Mouse (Mus musculus): ENCODE measurements around the gene Col23a1. TPM values are rescaled to one million over a fixed set of nuclear protein-coding genes. Genes with fewer than 3 reads are reported as not detected.
A peak's percentile ranks its signal among the peaks of the same experiment; 100 is the strongest.

Col23a1 gene
- polyA plus RNA-seq, 1 experiment from 2014 or later = 17.5 TPM

DNA sequence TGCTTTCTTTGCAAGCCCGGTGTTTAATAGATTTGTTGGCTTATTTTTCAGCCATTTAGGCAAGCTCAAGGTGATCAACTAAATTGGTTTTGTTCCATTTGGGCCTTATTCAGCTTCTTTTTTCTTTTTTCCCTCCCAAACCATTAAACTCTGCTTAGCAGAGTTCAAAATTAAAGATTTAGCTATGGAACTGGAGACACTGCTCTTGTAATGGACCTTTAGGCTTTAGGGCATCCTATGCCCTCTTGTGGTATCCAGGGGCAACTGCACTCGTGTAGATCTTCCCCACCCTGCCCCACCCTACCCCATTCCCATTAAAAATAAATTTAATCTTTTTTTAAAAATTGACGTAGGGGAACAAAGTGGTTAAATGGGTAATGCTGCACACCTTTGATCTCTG lies 24.4 kb upstream of the Col23a1 start:
- peak; percentile 69 for DNase-seq (ENCODE audit: low spot score)
- H3K27ac ChIP-seq (replicated peaks; ENCODE audit: low read depth, low read length) = no peak overlapping the region
- H3K36me3 ChIP-seq (replicated peaks; ENCODE audit: control insufficient read depth, insufficient read depth, low read depth, low read length) = no peaks in the 10 kb centered on the region; the same call in none of the 2 replicates
- no peaks in the 10 kb centered on the region for H3K9me3 ChIP-seq (replicated peaks; ENCODE audit: control insufficient read depth, low read length)
- no peak for ATAC-seq (replicated peaks; ENCODE audit: insufficient number of reproducible peaks, low FRiP score, low TSS enrichment, low read depth)
- no peak overlapping the region for H3K4me3 ChIP-seq (ENCODE audit: low read depth, low read length)
- H3K9ac ChIP-seq (replicated peaks; ENCODE audit: low read length) = no peak overlapping the region
- no peak overlapping the region for H3K4me2 ChIP-seq (ENCODE audit: low read depth, low read length)
- H3K4me1 ChIP-seq (ENCODE audit: control insufficient read depth, insufficient read depth, low read length) = no peaks in the 10 kb centered on the region; the same call in 1 of the 2 replicates
- H3K27me3 ChIP-seq (ENCODE audit: control insufficient read depth, insufficient read depth, low read length) = no peaks in the 10 kb centered on the region
- 52% methylated on average over 3 of the region's 3 CpGs for WGBS

- Histone ChIP-seq H3K36me3 (replicated peaks; ENCODE audit: control insufficient read depth, insufficient read depth, low read depth, low read length) (peaks cover 6% of the 10 kb centered on the region), H3K4me3 (ENCODE audit: low read depth, low read length) (no peak overlapping the region), H3K4me2 (ENCODE audit: low read depth, low read length) (no peak overlapping the region), H3K9ac (replicated peaks; ENCODE audit: low read length) (no peak overlapping the region), H3K9me3 (replicated peaks; ENCODE audit: control insufficient read depth, low read length) (no peaks in the 10 kb centered on the region), H3K4me1 (ENCODE audit: control insufficient read depth, insufficient read depth, low read length) (no peaks in the 10 kb centered on the region), H3K27ac (replicated peaks; ENCODE audit: low read depth, low read length) (no peak overlapping the region), H3K27me3 (ENCODE audit: control insufficient read depth, insufficient read depth, low read length) (no peaks in the 10 kb centered on the region)
- no peak for DNase-seq (ENCODE audit: low spot score)
- ATAC-seq (replicated peaks; ENCODE audit: insufficient number of reproducible peaks, low FRiP score, low TSS enrichment, low read depth) = no peak
- 83% methylated on average over 1 of the region's 1 CpGs for WGBS
Measured at GRCm38 (mm10) chr11:51274418-51274817, 15.3 kb upstream of the Col23a1 start.

DNA sequence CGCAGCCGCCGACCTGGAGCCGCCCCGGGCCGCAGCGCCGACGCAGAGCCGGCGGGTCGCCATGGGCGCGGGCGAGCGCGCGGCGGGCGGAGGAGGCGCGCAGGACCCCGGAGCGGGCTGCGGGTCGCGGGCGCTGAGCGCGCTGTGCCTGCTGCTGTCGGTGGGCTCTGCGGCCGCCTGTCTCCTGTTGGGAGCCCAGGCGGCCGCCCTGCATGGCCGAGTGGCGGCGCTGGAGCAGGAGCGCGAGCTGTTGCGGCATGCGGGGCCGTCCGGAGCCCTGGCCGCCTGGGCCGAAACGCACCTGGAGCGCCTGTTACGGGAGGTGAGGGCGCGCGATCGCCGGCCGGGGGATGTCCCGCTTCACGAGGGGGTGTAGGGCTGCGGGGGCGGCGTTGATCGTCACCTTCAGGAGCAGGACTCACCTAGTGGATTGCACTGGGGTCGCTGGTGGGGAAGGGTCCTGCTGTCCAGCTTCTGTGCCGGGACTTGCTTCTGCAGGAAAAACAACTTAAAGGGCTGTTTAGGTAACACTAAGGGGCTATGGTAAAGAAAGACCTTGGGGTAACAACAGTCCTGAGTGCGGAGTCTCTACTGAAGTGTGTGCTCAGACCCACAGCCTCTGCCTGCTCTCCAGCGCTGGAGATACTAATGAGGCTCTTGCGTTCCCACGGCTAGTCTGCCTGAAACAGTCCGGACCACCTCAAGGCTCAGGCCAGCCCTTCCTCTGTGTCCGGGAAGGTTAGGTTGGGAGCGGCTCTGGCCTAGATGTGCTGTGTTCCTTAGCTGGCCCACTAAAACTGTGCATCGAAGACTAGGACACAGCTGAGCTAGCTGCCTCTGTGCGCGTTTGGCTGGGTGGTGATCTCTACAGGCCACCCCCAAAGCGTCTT lies 591 bp downstream of the Col23a1 start:
- Histone ChIP-seq H3K4me1 (ENCODE audit: control insufficient read depth, insufficient read depth, low read length) (no peaks in the 10 kb centered on the region), H3K27ac (replicated peaks; ENCODE audit: low read depth, low read length) (peak overlapping the region; percentile 67; the same call in 1 of the 2 replicates), H3K27me3 (ENCODE audit: control insufficient read depth, insufficient read depth, low read length) (no peaks in the 10 kb centered on the region), H3K36me3 (replicated peaks; ENCODE audit: control insufficient read depth, insufficient read depth, low read depth, low read length) (no peaks in the 10 kb centered on the region), H3K4me2 (ENCODE audit: low read depth, low read length) (peak overlapping the region; percentile 87), H3K9me3 (replicated peaks; ENCODE audit: control insufficient read depth, low read length) (no peaks in the 10 kb centered on the region), H3K4me3 (ENCODE audit: low read depth, low read length) (peak overlapping the region; percentile 68), H3K9ac (replicated peaks; ENCODE audit: low read length) (peak overlapping the region; percentile 67)
- peak; percentile 78 for DNase-seq (ENCODE audit: low spot score)
- 1% methylated on average over 66 of the region's 74 CpGs for WGBS
- peak; percentile 80 for ATAC-seq (replicated peaks; ENCODE audit: insufficient number of reproducible peaks, low FRiP score, low TSS enrichment, low read depth)

- no peak for DNase-seq (ENCODE audit: low spot score)
- Histone ChIP-seq H3K4me2 (ENCODE audit: low read depth, low read length) (no peak overlapping the region), H3K27me3 (ENCODE audit: control insufficient read depth, insufficient read depth, low read length) (no peaks in the 10 kb centered on the region), H3K4me1 (ENCODE audit: control insufficient read depth, insufficient read depth, low read length) (no peaks in the 10 kb centered on the region), H3K4me3 (ENCODE audit: low read depth, low read length) (no peak overlapping the region), H3K9me3 (replicated peaks; ENCODE audit: control insufficient read depth, low read length) (no peaks in the 10 kb centered on the region), H3K36me3 (replicated peaks; ENCODE audit: control insufficient read depth, insufficient read depth, low read depth, low read length) (no peaks in the 10 kb centered on the region), H3K27ac (replicated peaks; ENCODE audit: low read depth, low read length) (no peak overlapping the region), H3K9ac (replicated peaks; ENCODE audit: low read length) (no peak overlapping the region)
- WGBS = 68% methylated on average over 2 of the region's 2 CpGs
- no peak for ATAC-seq (replicated peaks; ENCODE audit: insufficient number of reproducible peaks, low FRiP score, low TSS enrichment, low read depth)
Measured at GRCm38 (mm10) chr11:51293956-51294530, 4.3 kb downstream of the Col23a1 start.

DNA sequence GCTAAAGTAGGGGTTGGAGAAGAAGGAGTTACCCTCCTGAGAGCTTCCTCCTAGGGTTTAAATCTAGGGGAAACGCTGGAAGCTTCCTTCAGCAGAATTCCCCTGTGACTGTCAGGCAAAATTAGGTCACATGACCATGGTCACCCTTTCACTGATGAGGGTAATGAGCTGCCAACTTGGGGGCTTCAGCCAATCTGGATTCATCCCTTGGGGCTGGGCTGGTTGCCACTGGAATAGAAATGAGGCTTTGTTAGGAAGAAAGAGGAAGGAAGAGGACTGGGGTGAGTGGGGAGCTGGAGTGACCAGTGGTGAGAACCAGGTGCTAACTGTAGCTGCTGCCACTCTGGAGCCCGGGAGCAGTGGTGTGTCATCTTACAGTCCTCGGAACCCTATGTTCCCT lies 6.0 kb downstream of the Col23a1 start:
- H3K4me2 ChIP-seq (ENCODE audit: low read depth, low read length) = no peak overlapping the region
- H3K36me3 ChIP-seq (replicated peaks; ENCODE audit: control insufficient read depth, insufficient read depth, low read depth, low read length) = no peaks in the 10 kb centered on the region
- no peak overlapping the region for H3K27ac ChIP-seq (replicated peaks; ENCODE audit: low read depth, low read length)
- H3K9ac ChIP-seq (replicated peaks; ENCODE audit: low read length) = no peak overlapping the region
- no peaks in the 10 kb centered on the region for H3K9me3 ChIP-seq (replicated peaks; ENCODE audit: control insufficient read depth, low read length)
- no peaks in the 10 kb centered on the region for H3K4me1 ChIP-seq (ENCODE audit: control insufficient read depth, insufficient read depth, low read length)
- ATAC-seq (replicated peaks; ENCODE audit: insufficient number of reproducible peaks, low FRiP score, low TSS enrichment, low read depth) = no peak
- no peak for DNase-seq (ENCODE audit: low spot score)
- WGBS = 86% methylated on average over 3 of the region's 3 CpGs
- no peak overlapping the region for H3K4me3 ChIP-seq (ENCODE audit: low read depth, low read length)
- H3K27me3 ChIP-seq (ENCODE audit: control insufficient read depth, insufficient read depth, low read length) = no peaks in the 10 kb centered on the region

GRCm38 (mm10) chr11:51298691-51299090 lies 9.0 kb downstream of the Col23a1 start:
- Histone ChIP-seq H3K27ac (replicated peaks; ENCODE audit: low read depth, low read length) (no peak overlapping the region), H3K4me2 (ENCODE audit: low read depth, low read length) (no peak overlapping the region), H3K4me1 (ENCODE audit: control insufficient read depth, insufficient read depth, low read length) (no peaks in the 10 kb centered on the region), H3K4me3 (ENCODE audit: low read depth, low read length) (no peak overlapping the region), H3K9ac (replicated peaks; ENCODE audit: low read length) (no peak overlapping the region), H3K27me3 (ENCODE audit: control insufficient read depth, insufficient read depth, low read length) (no peaks in the 10 kb centered on the region), H3K36me3 (replicated peaks; ENCODE audit: control insufficient read depth, insufficient read depth, low read depth, low read length) (no peaks in the 10 kb centered on the region), H3K9me3 (replicated peaks; ENCODE audit: control insufficient read depth, low read length) (no peaks in the 10 kb centered on the region)
- ATAC-seq (replicated peaks; ENCODE audit: insufficient number of reproducible peaks, low FRiP score, low TSS enrichment, low read depth) (no peak), DNase-seq (ENCODE audit: low spot score) (no peak)
- WGBS = 85% methylated on average over 4 of the region's 4 CpGs

DNA sequence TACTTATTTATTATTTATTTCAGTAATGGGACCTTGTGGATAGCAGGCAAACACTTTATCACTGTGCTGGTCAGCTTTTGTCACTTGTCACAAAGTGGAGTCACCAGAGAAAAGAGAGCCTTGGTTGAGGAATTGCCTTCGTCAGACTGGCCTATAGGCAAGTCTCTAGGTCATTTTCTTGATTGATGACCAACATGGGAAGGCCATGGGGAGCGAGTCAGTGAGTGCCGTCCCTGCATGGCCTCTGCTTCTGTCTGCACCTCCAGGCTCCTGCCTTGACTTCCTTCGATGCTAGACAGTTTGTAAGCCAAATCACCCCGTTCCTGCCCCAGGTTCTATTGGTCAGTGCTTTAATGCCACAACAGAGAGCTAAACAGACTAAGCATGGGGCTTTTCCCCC lies 12.7 kb downstream of the Col23a1 start:
- Histone ChIP-seq H3K9me3 (replicated peaks; ENCODE audit: control insufficient read depth, low read length) (no peaks in the 10 kb centered on the region), H3K9ac (replicated peaks; ENCODE audit: low read length) (no peak overlapping the region), H3K36me3 (replicated peaks; ENCODE audit: control insufficient read depth, insufficient read depth, low read depth, low read length) (no peaks in the 10 kb centered on the region), H3K27me3 (ENCODE audit: control insufficient read depth, insufficient read depth, low read length) (no peaks in the 10 kb centered on the region), H3K27ac (replicated peaks; ENCODE audit: low read depth, low read length) (no peak overlapping the region), H3K4me3 (ENCODE audit: low read depth, low read length) (no peak overlapping the region), H3K4me1 (ENCODE audit: control insufficient read depth, insufficient read depth, low read length) (no peaks in the 10 kb centered on the region), H3K4me2 (ENCODE audit: low read depth, low read length) (no peak overlapping the region)
- ATAC-seq (replicated peaks; ENCODE audit: insufficient number of reproducible peaks, low FRiP score, low TSS enrichment, low read depth) (no peak), DNase-seq (ENCODE audit: low spot score) (no peak)
- WGBS = 91% methylated on average over 5 of the region's 5 CpGs

DNA sequence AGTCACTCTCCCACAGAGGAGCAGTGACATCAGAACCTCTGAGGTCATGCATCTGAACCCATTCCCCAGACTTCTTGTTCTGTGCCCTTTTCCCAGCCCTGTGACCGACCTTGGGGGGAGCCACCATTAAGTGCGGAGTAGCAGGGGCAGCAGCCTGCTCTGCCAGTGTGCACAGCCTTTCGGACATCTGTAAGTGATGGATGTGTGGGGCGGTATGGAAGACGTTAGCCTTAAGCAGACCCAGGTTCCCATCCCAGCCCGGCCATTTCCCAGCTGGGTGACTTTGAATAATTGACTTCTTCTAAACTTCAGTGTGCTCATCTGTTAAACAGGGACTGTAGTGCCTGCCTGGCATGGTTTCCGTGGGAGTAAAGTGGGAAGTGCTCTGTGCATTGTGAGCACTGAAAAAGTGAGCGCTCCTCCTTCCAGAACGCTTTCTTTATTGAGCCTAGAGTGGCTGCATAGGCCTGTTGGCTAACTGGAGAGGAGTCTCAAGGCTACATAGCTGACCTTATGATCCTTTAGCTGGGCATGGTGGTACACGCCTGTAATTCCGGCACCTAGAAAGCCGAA lies 14.3 kb downstream of the Col23a1 start:
- peak; percentile 35 for DNase-seq (ENCODE audit: low spot score)
- no peak overlapping the region for H3K4me3 ChIP-seq (ENCODE audit: low read depth, low read length)
- no peak overlapping the region for H3K9ac ChIP-seq (replicated peaks; ENCODE audit: low read length)
- WGBS = 55% methylated on average over 12 of the region's 12 CpGs
- no peaks in the 10 kb centered on the region for H3K4me1 ChIP-seq (ENCODE audit: control insufficient read depth, insufficient read depth, low read length)
- H3K27me3 ChIP-seq (ENCODE audit: control insufficient read depth, insufficient read depth, low read length) = no peaks in the 10 kb centered on the region
- no peaks in the 10 kb centered on the region for H3K9me3 ChIP-seq (replicated peaks; ENCODE audit: control insufficient read depth, low read length)
- H3K27ac ChIP-seq (replicated peaks; ENCODE audit: low read depth, low read length) = no peak overlapping the region
- H3K4me2 ChIP-seq (ENCODE audit: low read depth, low read length) = no peak overlapping the region
- no peaks in the 10 kb centered on the region for H3K36me3 ChIP-seq (replicated peaks; ENCODE audit: control insufficient read depth, insufficient read depth, low read depth, low read length)
- ATAC-seq (replicated peaks; ENCODE audit: insufficient number of reproducible peaks, low FRiP score, low TSS enrichment, low read depth) = no peak

Data from embryonic facial prominence, embryonic 11.5 days (tissue).